Mouse (Mus musculus): Measurements from ENCODE around the gene Olfr1102. TPM values are rescaled to one million over a fixed set of nuclear protein-coding genes. Genes with fewer than 3 reads are reported as not detected.

Gene Olfr1102
- total RNA-seq (2022), result not detected

DNA sequence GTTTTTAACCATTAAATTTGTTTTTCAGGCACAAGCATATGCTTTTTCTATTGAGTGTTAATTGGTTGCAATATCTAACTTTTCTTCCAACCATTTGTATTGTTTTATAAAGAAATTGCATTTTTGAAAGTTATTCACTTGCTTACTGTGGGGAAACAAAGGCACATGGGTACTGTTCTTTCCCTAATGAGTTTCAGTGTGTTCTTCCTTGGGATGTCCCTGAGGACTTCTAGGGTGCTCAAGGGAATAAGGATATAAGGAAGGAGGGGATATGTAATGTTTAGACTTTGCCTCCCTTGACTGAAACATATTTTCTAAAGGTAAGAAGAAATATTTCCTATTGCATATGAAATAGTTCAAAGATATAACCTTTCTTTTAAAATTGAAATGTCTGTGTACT, at the start of gene Olfr1102:
Gene Olfr1102, plus strand, starts transcription at position 301 of the 400 bp plus-strand sequence.
- DNase-seq (ENCODE audit: low spot score in 2 of 2), result no peak

DNA sequence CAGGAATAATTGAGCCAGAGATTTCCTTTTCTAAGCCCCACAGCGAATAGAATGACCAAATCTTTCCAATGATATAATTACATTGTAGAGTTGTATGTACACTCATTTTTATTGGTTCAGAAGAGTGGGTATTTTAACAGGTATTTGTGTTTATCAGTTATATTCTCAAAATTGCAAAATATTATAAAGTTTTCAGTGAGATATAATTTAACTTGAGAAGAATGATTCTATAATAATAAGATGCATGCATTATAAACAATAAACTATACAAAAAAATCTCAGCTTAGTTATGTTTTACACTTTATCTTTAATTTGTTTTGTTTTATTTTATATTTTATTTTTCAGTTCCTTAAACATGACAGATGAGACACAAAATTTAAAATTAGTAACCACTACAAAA, 37.6 kb upstream of the Olfr1102 start, which contains the start of gene Olfr1099:
Gene Olfr1099, minus strand, starts transcription at position 101 of the 400 bp plus-strand sequence.
- DNase-seq (ENCODE audit: low spot score in 2 of 2), result no peak

DNA sequence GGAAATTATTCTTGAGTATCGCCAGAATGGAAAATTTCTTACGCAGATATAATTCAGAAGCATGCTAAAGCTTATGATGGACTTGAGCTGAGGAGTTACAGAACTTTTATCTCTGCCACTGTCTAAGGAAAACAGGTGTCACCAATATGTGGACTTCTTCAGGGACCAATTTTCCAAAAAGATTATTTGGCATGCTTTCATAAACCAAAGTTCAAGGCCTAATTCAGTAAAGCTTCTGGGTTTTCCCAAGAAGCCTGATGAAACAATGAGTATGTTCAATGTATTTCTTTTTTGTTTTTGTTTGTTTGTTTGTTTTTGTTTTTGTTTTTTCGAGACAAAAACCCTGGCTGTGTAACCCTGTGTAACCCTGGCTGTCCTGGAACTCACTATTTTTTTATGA, 18.3 kb upstream of the Olfr1102 start, which contains the start of gene Olfr1100:
Gene Olfr1100, minus strand, starts transcription at position 101 of the 400 bp plus-strand sequence.
- DNase-seq (ENCODE audit: low spot score in 2 of 2), result no peak

DNA sequence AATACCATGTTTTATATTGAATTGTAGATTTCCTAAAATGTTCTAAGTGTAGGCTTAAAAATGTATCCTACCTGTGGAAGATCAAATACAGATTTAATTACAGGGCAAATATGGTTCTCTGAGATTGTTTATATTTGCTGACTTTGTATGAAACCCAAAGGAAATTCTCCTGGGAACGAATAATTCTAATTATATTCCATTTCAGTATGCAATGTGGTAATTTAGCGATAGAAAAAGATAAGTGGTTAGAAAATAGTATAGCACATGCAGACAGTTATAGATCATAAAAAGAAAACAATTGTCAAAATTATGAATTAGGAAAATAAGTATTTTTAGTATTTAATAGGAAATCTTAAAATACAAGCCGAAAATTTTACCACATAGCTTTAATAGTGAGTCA, 7.1 kb upstream of the Olfr1102 start, which contains the start of gene Olfr1101:
Gene Olfr1101, minus strand, starts transcription at position 101 of the 400 bp plus-strand sequence.
- no peak for DNase-seq (ENCODE audit: low spot score in 2 of 2)

DNA sequence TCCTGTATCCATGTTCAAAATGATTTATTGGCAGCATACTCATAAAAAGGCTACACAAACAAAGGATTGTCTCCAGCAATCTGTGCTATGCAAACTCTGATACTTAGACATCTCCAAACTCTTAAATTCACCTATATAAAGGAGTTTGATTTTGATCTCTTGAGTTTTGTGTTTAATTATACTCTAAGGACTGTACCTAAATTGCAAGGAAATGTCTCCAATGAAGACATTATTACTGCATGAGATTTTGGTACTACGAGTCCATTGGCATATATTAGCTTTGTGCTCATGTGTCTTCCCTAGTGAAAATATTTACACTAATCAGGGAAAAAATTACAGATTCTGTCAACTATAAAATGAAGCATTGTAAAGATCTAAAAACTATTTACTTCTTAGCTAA, 28.8 kb downstream of the Olfr1102 start, which contains the start of gene Olfr1104:
Gene Olfr1104, minus strand, starts transcription at position 101 of the 400 bp plus-strand sequence.
- no peak for DNase-seq (ENCODE audit: low spot score in 2 of 2)

DNA sequence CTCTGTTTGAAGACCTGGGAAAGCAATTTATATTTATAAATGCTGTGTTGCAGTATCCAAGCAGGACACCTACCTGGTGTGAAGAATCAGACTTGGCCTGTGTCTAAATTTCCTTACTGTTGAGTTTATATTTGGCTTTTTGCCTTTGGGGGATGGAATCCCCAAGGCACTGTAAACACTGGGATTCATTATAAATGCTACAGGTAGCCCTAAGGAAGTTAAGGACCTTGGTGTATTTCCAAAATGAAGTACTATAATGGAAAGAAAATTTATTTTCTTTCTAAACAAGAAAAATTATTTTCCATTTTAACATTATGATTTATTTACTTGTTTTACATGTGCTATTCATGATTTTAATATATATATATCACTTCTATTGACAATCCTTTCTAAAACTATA, 38.2 kb downstream of the Olfr1102 start, which contains the start of gene Olfr1105:
Gene Olfr1105, minus strand, starts transcription at position 101 of the 400 bp plus-strand sequence.
- DNase-seq (ENCODE audit: low spot score in 2 of 2), result no peak

DNA sequence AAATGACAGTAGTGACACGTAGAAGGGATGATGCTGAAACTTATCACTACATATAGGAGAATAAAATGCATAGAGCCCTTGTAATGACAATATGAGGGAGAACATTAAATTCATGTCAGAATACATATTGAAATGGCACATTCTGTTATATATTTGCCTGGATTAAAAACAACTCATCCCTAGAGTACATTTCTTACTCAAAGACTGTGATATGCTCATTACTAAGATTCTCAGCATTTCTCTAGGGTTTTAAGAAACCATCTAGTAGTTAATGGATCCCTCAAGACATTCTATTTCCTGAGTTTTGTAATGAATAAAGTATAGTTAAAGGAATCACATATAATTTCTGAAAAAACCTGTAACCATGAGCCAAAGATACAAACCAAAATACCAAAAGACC, 54.0 kb downstream of the Olfr1102 start, which contains the start of gene Olfr1106:
Gene Olfr1106, minus strand, starts transcription at position 101 of the 400 bp plus-strand sequence.
- DNase-seq (ENCODE audit: low spot score in 2 of 2), result no peak

Other genes starting within 250 kb of the Olfr1102 start
- not detected for gene Olfr1090, start 239.4 kb upstream of the Olfr1102 start, total RNA-seq (2022)
- not detected for gene Olfr1093, start 215.9 kb upstream of the Olfr1102 start, total RNA-seq (2022)
- not detected for gene Olfr141, start 188.4 kb upstream of the Olfr1102 start, total RNA-seq (2022)
- not detected for gene Olfr1094, start 173.7 kb upstream of the Olfr1102 start, total RNA-seq (2022)
- gene Olfr1095, start 146.7 kb upstream of the Olfr1102 start, total RNA-seq (2022), result not detected
- not detected for gene Gm13723, start 123.6 kb upstream of the Olfr1102 start, total RNA-seq (2022)
- not detected for gene Olfr1097, start 106.2 kb upstream of the Olfr1102 start, total RNA-seq (2022)
- gene Olfr1098, start 73.9 kb upstream of the Olfr1102 start, total RNA-seq (2022), result not detected
- gene Olfr1099, start 37.7 kb upstream of the Olfr1102 start, total RNA-seq (2022), result not detected
- not detected for gene Olfr1100, start 18.4 kb upstream of the Olfr1102 start, total RNA-seq (2022)
- gene Olfr1101, start 7.2 kb upstream of the Olfr1102 start, total RNA-seq (2022), result not detected
- not detected for gene Olfr1104, start 28.7 kb downstream of the Olfr1102 start, total RNA-seq (2022)
- gene Olfr1105, start 38.1 kb downstream of the Olfr1102 start, total RNA-seq (2022), result not detected
- not detected for gene Olfr1106, start 53.9 kb downstream of the Olfr1102 start, total RNA-seq (2022)
- not detected for gene Olfr1107, start 77.4 kb downstream of the Olfr1102 start, total RNA-seq (2022)
- gene Olfr1109, start 97.6 kb downstream of the Olfr1102 start, total RNA-seq (2022), result not detected
- not detected for gene Olfr259, start 116.2 kb downstream of the Olfr1102 start, total RNA-seq (2022)
- gene Olfr1110, start 141.9 kb downstream of the Olfr1102 start, total RNA-seq (2022), result not detected
- gene Olfr1111, start 154.2 kb downstream of the Olfr1102 start, total RNA-seq (2022), result not detected
- gene Olfr1112, start 189.4 kb downstream of the Olfr1102 start, total RNA-seq (2022), result not detected
- not detected for gene Olfr1113, start 210.6 kb downstream of the Olfr1102 start, total RNA-seq (2022)
- gene Olfr1115, start 249.6 kb downstream of the Olfr1102 start, total RNA-seq (2022), result not detected

Data from left cerebral cortex, adult 8-10 months (tissue).